Mouse (Mus musculus): Measurements from ENCODE around the gene Upf1. TPM values are rescaled to one million over a fixed set of nuclear protein-coding genes. Genes with fewer than 3 reads are reported as not detected.

Upf1 gene
- polyA plus RNA-seq, 1 experiment from 2014 or later: 10.4 TPM

GRCm38 (mm10) chr8:70284421-70284820, 68.7 kb downstream of the Upf1 start:
- H3K9me3 ChIP-seq (ENCODE audit: low read length): no peaks in the 10 kb centered on the region
- H3K27me3 ChIP-seq (replicated peaks; ENCODE audit: insufficient read depth, low read length): no peaks in the 10 kb centered on the region
- no peaks in the 10 kb centered on the region; the same call in 1 of the 2 replicates for H3K4me1 ChIP-seq (ENCODE audit: insufficient read depth, low read depth, low read length)
- no peak overlapping the region for H3K9ac ChIP-seq (replicated peaks; ENCODE audit: low read depth)
- 71% methylated on average over 5 of the region's 5 CpGs for WGBS
- H3K27ac ChIP-seq (ENCODE audit: low read length): no peak overlapping the region
- DNase-seq (ENCODE audit: low spot score): no peak
- peaks cover 11% of the 10 kb centered on the region; the same call in 1 of the 2 replicates for H3K36me3 ChIP-seq (ENCODE audit: insufficient read depth, low read length)
- H3K4me3 ChIP-seq (ENCODE audit: low read depth, low read length): no peak overlapping the region
- ATAC-seq: no peak
- no peak overlapping the region for H3K4me2 ChIP-seq (replicated peaks; ENCODE audit: low read depth, low read length)
- TF ChIP-seq CTCF (IDR thresholded peaks at IDR 0.05): no peak
- TF ChIP-seq EP300 (IDR thresholded peaks at IDR 0.05): no peak

GRCm38 (mm10) chr8:70283136-70284077, 69.7 kb downstream of the Upf1 start:
- TF ChIP-seq EP300 (IDR thresholded peaks at IDR 0.05): no peak
- no peak for TF ChIP-seq CTCF (IDR thresholded peaks at IDR 0.05)
- no peaks in the 10 kb centered on the region for H3K27me3 ChIP-seq (replicated peaks; ENCODE audit: insufficient read depth, low read length)
- H3K4me3 ChIP-seq (ENCODE audit: low read depth, low read length): peak overlapping the region; percentile 73
- H3K9me3 ChIP-seq (ENCODE audit: low read length): no peaks in the 10 kb centered on the region
- peak overlapping the region; percentile 69 for H3K27ac ChIP-seq (ENCODE audit: low read length)
- WGBS: 2% methylated on average over 45 of the region's 55 CpGs
- H3K9ac ChIP-seq (replicated peaks; ENCODE audit: low read depth): peak overlapping the region; percentile 76
- ATAC-seq: peak; percentile 36
- peak overlapping the region; percentile 73 for H3K4me2 ChIP-seq (replicated peaks; ENCODE audit: low read depth, low read length)
- no peaks in the 10 kb centered on the region; the same call in 1 of the 2 replicates for H3K4me1 ChIP-seq (ENCODE audit: insufficient read depth, low read depth, low read length)
- H3K36me3 ChIP-seq (ENCODE audit: insufficient read depth, low read length): 0 out of 2 replicates have a peak, but pooled peaks cover 9% of the 10 kb centered on the region
- DNase-seq (ENCODE audit: low spot score): no peak

GRCm38 (mm10) chr8:70282603-70283135, 70.4 kb downstream of the Upf1 start, which contains the start of gene Homer3:
TSS of gene Homer3 (plus strand) at chr8:70282827.
- DNase-seq (ENCODE audit: low spot score) (peak; percentile 96), ATAC-seq (peak; percentile 93)
- Histone ChIP-seq H3K4me3 (ENCODE audit: low read depth, low read length) (peak within 1 kb of the TSS; percentile 73), H3K4me1 (ENCODE audit: insufficient read depth, low read depth, low read length) (peaks cover 5% of the 10 kb centered on the region; the same call in 1 of the 2 replicates), H3K9me3 (ENCODE audit: low read length) (no peaks in the 10 kb centered on the region), H3K36me3 (ENCODE audit: insufficient read depth, low read length) (0 out of 2 replicates have a peak, but pooled peaks cover 9% of the 10 kb centered on the region), H3K9ac (replicated peaks; ENCODE audit: low read depth) (peak within 1 kb of the TSS; percentile 76), H3K27me3 (replicated peaks; ENCODE audit: insufficient read depth, low read length) (no peaks in the 10 kb centered on the region), H3K4me2 (replicated peaks; ENCODE audit: low read depth, low read length) (peak within 1 kb of the TSS; percentile 73), H3K27ac (ENCODE audit: low read length) (peak within 1 kb of the TSS; percentile 75)
- TF ChIP-seq CTCF (IDR thresholded peaks at IDR 0.05): peak; percentile 91
- TF ChIP-seq EP300 (IDR thresholded peaks at IDR 0.05): peak; percentile 55
- WGBS: 5% methylated on average over 18 of the region's 36 CpGs

Other genes starting within 250 kb of the Upf1 start
- gene Ncan, start 232.4 kb downstream of the Upf1 start, polyA plus RNA-seq (2015; fragmentation: Nextera tagmentation; extraction: Ambion mirVana): 0.05 and 0.06 TPM in 2 replicates
- gene Nr2c2ap, start 221.9 kb downstream of the Upf1 start, polyA plus RNA-seq (2015; fragmentation: Nextera tagmentation; extraction: Ambion mirVana): 27.8 and 32.0 TPM in 2 replicates
- gene Rfxank, start 214.1 kb downstream of the Upf1 start, polyA plus RNA-seq (2015; fragmentation: Nextera tagmentation; extraction: Ambion mirVana): 11.9 and 12.7 TPM in 2 replicates
- 33.4 and 34.2 TPM in 2 replicates for gene Borcs8, start 213.8 kb downstream of the Upf1 start, polyA plus RNA-seq (2015; fragmentation: Nextera tagmentation; extraction: Ambion mirVana)
- 0.11 and 0.29 TPM in 2 replicates for gene Mef2b, start 213.6 kb downstream of the Upf1 start, polyA plus RNA-seq (2015; fragmentation: Nextera tagmentation; extraction: Ambion mirVana)
- 45.0 and 45.8 TPM in 2 replicates for gene Tmem161a, start 180.9 kb downstream of the Upf1 start, polyA plus RNA-seq (2015; fragmentation: Nextera tagmentation; extraction: Ambion mirVana)
- 4.0 and 4.3 TPM in 2 replicates for gene Slc25a42, start 141.0 kb downstream of the Upf1 start, polyA plus RNA-seq (2015; fragmentation: Nextera tagmentation; extraction: Ambion mirVana)
- gene Sugp2, start 119.1 kb downstream of the Upf1 start, polyA plus RNA-seq (2015; fragmentation: Nextera tagmentation; extraction: Ambion mirVana): 12.3 and 13.6 TPM in 2 replicates
- gene Armc6, start 118.8 kb downstream of the Upf1 start, polyA plus RNA-seq (2015; fragmentation: Nextera tagmentation; extraction: Ambion mirVana): 10.4 and 11.9 TPM in 2 replicates
- 54.1 and 61.1 TPM in 2 replicates for gene Homer3, start 70.5 kb downstream of the Upf1 start, polyA plus RNA-seq (2015; fragmentation: Nextera tagmentation; extraction: Ambion mirVana)
- 29.9 and 32.5 TPM in 2 replicates for gene Ddx49, start 50.8 kb downstream of the Upf1 start, polyA plus RNA-seq (2015; fragmentation: Nextera tagmentation; extraction: Ambion mirVana)
- gene Cope, start 50.8 kb downstream of the Upf1 start, polyA plus RNA-seq (2015; fragmentation: Nextera tagmentation; extraction: Ambion mirVana): 266 and 297 TPM in 2 replicates
- gene Cers1, start 37.5 kb downstream of the Upf1 start, polyA plus RNA-seq (2015; fragmentation: Nextera tagmentation; extraction: Ambion mirVana): 0.63 and 1.6 TPM in 2 replicates
- 0.33 and 0.81 TPM in 2 replicates for gene Gdf1, start 23.5 kb downstream of the Upf1 start, polyA plus RNA-seq (2015; fragmentation: Nextera tagmentation; extraction: Ambion mirVana)
- gene Comp, start 20.3 kb upstream of the Upf1 start, polyA plus RNA-seq (2015; fragmentation: Nextera tagmentation; extraction: Ambion mirVana): 0.13 and 0.29 TPM in 2 replicates
- 5.1 and 7.0 TPM in 2 replicates for gene Crtc1, start 86.3 kb upstream of the Upf1 start, polyA plus RNA-seq (2015; fragmentation: Nextera tagmentation; extraction: Ambion mirVana)
- 19.0 and 21.6 TPM in 2 replicates for gene Klhl26, start 123.7 kb upstream of the Upf1 start, polyA plus RNA-seq (2015; fragmentation: Nextera tagmentation; extraction: Ambion mirVana)
- 4.1 and 5.2 TPM in 2 replicates for gene Tmem59l, start 134.1 kb upstream of the Upf1 start, polyA plus RNA-seq (2015; fragmentation: Nextera tagmentation; extraction: Ambion mirVana)
- 98.7 and 112 TPM in 2 replicates for gene Crlf1, start 139.9 kb upstream of the Upf1 start, polyA plus RNA-seq (2015; fragmentation: Nextera tagmentation; extraction: Ambion mirVana)
- 103 and 117 TPM in 2 replicates for gene Rex1bd, start 153.5 kb upstream of the Upf1 start, polyA plus RNA-seq (2015; fragmentation: Nextera tagmentation; extraction: Ambion mirVana)
- gene Uba52, start 157.5 kb upstream of the Upf1 start, polyA plus RNA-seq (2015; fragmentation: Nextera tagmentation; extraction: Ambion mirVana): 723 and 836 TPM in 2 replicates
- gene Fkbp8, start 174.4 kb upstream of the Upf1 start, polyA plus RNA-seq (2015; fragmentation: Nextera tagmentation; extraction: Ambion mirVana): 222 and 228 TPM in 2 replicates
- 56.1 and 62.4 TPM in 2 replicates for gene Kxd1, start 174.7 kb upstream of the Upf1 start, polyA plus RNA-seq (2015; fragmentation: Nextera tagmentation; extraction: Ambion mirVana)
- 11.8 and 13.0 TPM in 2 replicates for gene Ell, start 186.2 kb upstream of the Upf1 start, polyA plus RNA-seq (2015; fragmentation: Nextera tagmentation; extraction: Ambion mirVana)
- gene Isyna1, start 241.1 kb upstream of the Upf1 start, polyA plus RNA-seq (2015; fragmentation: Nextera tagmentation; extraction: Ambion mirVana): 49.1 and 57.8 TPM in 2 replicates